Mouse (Mus musculus): Measurements from ENCODE around the gene Ext2.

Ext2 gene

DNA sequence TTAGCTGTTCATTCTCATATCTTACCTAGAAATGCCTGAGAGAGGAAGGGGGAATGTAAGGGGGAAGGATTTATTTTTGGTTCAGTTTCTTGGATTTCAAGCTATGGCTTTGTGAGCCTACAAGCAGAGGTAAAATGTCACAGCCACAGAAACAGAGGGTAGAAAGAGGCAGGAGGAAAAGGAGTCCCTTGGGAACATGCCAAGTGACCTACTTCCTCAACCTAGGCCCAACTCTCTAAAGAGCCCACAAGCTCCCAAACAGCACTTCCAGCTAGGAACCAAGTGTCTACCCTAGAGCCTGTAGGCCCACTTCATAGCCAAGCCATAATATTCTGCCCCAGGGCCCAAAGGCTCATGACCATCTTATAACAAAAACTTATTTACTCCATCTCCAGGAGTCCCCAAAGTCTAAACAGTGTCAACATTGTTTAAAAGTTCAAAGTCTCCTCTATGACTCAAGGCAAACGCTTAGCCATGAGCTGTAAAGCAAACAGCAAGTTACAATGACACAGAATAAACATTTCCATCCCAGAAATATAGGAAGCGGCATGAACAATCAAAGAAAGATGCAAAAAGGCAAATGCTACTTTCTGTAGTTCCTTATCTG, 99.1 kb downstream of the Ext2 start:
- no peak for DNase-seq

DNA sequence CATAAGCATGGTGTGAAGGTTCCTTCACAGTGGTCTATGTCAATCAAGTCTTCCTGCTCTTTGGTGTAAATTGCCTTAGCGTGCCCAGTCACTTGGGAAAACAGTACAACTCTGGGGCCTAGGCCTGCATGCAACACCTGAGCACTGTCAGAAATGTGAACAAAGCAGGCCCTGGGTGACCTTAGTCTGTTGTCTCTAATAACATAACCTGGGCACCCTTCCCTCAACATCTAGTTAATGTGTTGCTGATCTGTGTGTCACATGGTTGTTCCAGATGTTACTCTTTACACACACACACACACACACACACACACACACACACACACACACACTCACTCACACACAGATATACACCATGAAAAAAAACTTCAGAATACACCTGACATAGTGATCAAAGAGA, 101.4 kb downstream of the Ext2 start:
- DNase-seq, result no peak

DNA sequence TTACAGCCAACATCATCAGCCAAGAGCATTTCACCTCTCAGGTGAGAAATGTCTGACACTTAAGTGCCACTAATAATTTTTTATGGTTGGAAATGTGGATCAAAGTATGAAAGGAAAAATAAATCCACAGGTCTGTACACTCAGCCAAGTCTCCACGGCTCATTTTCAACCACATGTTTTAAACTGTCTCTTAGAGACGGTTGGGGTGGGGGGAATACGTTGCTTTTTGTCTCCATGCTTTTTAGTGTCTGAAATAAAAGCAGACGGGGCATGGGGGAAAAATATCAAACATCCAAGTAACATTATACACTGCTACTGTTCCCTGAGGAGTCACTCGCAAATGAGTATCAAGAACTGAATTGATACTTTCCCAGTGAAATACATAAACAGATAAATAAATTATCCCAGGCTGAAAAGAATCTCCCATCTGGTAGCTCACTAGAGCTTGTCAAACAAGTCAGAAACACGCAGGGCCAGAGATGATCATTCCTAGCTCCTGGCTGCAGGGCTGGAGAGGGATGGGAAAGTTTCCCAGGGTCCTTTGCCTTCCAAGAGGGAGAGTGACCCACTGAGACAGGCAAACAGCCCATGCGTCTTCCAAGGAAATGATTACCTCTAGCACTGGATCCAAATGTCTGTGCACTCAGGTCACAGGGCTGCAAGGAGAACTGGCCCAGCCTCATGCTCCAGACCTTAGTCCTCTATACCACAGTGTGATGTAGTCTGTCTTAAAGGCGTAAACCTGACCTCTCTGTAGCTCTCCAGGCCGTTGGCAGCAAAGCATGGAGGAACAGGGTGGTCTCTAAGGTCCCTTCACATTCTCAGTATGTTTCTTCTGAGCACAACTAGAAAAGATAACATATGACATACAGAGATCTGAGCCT, 102.3 kb downstream of the Ext2 start:
- DNase-seq, result no peak

DNA sequence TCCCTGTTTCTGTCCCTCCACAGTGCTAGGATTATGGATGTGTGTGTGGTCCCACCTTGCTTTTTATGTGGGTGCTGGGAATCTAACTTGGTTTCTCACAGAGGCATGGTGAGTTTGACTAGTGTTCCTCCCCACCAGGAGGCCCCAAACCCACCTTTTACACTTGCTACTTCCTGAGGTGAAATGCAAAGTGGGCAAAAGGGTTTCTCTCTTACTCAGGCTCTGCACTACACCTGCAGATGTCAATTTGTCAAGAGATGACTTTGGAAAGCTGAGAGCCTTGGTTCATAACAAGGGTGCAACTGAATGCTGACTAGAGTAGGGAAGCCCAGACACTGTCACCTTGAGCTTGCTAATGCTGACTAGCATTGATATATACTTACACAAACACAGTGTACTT, 109.1 kb downstream of the Ext2 start:
- DNase-seq, result no peak

DNA sequence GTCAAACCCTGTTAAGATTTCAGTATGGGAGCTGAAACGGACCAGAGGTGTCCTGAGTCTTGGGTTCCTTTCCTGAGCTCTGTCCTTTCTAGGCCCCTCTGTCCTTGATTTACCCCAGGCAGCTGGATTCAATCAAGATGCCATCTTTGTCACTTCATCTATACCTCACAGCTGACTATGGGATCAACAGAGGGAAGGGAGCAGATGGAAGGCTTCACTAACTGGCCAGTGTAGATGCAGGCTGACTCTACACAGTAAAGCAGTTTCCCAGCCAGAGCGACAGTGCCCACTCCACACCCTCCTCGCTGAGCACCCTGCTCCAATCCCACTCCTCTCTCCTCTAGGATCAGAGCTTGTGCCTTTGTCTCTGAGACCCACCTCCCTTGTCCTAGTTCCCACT, 110.9 kb downstream of the Ext2 start:
- no peak for DNase-seq

DNA sequence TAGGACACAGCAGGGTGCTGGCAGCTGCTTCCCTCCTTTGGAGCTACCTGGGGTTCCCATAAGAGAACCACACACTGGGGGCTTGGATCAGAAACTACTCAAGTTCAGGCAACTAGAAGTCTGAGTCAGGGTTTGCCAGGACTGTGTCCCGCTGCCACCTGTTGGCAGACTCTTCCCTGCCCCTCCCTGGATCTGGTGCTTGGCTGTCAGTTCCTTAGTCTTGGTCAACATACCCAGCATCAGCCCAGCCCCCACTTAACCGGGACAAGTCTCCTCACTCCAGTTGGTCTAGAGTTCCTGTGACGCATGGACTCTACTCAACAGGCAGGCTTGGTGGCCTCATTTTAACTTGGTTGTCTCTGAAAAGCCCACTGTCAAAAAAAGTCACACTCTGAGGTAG, 112.7 kb downstream of the Ext2 start:
- DNase-seq, result no peak

DNA sequence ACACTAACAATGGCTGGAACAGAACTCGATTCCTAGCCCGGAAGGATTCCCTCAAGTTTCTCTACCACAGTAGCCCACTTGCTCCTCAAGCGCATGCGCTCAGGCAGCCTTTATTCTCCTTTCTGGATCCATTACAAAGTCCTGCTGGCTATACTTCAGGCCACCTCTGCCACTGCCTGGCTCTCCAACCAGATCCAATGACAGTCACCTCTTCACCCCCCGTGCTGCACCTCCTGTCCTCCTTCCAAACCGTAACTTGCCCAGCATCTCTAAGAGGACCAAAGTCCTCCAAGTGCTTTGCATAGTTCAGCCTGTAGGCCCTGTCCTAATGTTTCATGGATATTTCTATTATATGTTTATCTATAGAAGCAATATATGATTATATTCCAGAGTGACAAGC, 113.1 kb downstream of the Ext2 start:
- DNase-seq, result no peak

DNA sequence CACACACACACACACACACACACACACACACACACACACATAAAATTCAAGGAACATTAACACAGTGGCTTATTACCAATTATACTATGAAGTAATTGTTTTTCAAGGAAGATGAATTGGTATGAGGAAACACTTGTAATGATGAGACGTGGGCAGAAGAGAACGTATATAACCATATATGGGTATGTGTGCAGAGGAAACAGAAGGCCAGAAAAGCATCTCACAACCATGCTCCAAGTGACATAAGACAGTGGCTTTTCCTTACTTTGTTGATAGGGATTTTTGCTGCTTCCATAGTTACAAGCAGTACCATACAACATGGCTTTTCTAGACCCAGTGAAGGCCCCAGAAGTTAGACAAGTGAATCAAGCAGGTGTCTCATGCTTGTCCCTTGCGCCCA, 115.5 kb downstream of the Ext2 start:
- no peak for DNase-seq

DNA sequence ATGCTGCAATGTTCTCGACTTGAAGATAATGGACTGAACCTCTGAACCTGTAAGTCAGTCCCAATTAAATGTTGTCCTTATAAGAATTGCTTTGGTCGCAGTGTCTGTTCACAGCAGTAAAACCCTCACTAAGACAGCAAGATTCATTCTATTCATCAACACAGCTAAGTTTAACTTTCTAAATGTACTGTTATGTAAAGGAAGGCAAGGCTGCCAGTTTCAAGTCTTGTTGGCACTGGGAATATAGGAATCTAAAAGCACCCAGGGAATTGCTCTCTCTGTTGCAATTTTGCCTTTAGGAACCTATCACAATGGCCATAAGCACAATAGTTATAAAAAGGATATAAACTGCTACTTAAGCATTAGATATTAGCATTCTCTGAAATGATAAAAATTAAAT, 116.0 kb downstream of the Ext2 start:
- DNase-seq, result no peak

DNA sequence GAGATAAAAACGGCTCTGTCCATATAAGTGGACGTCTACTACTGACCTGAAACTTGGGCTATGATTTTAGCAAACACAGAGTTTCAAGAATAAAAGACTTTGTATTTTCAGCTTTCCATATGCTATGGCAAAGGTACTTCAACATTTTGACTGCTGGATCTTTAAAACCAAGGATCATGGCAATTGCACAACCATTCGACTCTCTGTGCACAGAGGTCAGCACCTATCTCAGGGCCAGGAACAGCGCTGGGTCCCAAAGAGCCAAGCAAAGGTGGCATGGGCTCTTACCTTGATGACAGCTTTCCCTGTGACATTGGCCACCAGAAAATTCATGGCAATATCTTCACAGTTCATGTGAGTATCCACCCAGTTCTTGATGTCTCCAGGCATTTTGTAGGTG, 118.2 kb downstream of the Ext2 start:
- DNase-seq, result no peak

DNA sequence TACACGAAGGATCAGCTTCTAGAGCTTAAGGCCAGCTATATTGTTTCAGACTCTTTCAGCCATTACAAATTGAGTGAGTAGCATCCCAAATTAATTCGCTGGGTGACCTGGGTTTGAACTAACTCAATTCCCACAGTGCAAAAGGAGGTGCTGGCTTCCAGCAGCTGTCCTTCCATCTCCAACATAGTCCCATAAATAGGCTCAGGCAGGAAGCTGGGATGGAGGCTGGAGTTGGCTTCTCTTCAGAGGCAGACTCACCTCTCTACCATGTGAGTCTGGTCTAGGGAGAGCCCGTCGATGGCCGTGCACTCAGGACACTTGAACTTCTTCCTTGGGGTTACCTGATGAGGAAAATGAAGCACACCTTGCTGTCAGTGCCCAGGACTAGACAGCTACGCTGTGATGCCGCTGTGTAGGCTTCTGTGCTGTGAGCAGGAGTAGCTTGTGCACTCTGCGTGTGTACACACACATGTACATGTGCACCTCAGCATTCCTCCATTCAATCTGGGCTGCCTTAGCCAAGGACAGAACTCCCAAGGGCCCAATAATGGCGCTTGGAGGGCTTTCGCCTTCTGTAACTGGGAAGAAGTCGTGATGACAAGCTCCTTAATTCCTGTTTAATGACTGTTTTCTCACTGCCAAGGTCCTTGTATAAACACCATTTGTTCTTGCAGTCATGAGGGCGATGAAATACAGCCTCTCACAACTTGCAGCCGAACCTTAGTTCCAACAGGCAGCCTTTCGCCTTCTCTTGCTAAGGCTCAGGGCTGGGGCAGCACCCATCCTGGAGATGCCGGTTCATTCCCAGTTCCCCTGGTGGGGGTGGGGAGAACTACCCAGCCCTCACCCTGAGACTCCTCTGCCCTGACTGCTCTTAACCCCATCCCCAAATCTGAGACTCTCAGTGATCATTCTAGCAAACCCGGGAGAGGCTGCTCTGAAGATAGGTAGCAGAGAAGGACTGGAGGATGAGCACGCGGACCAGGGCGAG, 119.1 kb downstream of the Ext2 start:
- DNase-seq, result no peak

DNA sequence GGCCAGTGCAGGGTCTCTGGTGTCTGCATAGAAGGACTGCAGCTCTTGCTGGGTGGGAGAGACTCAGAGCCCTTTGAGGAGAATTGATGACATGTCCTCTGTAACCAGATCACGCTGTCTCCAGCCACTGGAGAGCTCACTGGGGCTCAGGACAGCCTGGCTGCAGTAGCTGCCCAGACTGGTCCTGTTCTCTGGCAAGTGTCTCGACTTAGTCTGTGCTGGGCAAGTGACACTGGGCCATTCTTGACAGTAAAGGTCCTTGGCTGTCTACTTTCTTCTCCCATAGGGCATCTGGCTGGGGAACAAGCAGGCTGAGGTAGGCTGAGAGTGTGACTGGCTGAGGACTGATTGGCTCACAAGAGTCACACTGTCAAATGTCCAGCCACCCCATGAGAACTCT, 123.0 kb downstream of the Ext2 start:
- DNase-seq, result no peak

DNA sequence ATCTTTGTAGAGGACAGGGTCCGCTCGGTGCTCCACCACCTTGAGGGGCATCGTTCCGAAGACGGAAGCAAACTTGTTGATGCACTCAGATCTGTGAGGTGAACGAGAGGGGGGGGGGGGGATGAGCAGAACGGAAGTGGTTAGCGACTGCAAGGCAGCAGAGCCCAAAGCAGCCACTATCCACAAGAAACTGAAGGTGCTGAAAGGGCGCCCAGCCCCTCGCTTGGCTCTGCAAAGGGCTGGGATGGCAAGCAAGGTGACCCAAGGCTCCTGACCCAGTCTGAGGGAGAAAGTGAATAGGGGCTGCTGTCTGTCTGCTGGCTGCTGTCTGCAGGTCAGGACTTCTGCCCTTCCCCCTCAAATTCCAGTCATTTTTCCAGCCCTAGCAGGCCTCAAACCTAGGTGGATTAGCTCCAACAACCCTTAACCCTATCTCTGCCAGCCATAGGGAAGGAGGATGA, 126.2 kb downstream of the Ext2 start:
- no peak for DNase-seq

DNA sequence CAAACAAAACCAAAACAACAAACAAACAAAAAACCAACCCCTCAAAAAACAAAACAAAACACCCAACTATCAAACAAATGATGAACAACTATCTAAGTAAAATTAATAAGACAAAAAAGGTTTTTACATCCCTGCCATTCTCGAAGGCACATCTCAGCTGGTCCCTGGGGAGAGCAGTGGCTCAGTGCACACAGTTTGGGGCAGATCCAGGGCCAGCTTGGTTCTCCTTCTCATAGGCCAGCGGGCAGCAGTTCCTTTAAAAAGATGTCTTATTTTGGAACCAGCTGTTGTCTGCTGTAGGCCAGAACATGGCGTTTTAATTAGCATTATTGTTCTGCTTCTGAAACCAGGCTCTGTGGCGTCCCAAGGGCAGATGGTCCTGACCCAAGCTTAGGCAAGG, 129.3 kb downstream of the Ext2 start:
- DNase-seq, result no peak

DNA sequence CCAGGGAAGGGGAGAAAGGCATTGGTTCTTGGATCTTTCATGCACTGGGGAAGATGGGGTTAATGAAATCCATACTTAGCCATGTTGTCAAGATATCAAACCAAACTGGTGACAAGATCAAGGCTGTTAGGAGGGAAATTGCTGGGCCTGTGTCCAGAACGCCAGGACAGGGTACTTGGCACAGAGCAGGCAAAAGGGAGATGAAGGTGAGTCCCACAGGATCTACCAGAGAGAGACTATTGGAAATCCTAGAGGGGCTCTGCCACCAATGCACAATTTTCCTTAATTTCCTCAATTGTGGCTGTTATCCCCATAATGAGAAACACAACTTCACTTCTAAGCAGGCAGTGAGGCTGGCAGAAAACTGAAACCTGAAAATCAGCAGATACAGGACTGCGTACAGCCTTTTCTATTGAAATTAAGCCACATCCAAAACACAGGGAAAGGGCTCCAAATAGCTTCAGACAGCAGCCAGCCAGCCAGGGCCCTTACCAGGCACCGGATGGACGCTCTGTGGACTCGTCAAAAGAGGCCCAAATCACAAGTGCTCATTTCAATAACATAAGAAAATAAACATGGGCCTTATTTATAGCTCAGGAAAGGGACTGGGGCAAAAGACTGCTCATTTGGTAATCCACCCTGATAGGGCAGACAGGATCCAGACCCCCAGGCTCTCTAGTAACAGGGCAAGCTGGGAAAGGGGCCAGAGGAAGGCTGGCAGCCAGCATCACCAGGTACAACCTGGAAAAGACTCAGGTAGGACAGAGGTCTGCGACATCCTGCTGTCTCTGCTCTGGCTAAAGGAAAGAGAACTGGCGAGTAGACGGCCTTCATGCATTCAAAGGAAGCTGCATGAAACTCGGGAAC, 132.1 kb downstream of the Ext2 start:
- DNase-seq, result no peak

DNA sequence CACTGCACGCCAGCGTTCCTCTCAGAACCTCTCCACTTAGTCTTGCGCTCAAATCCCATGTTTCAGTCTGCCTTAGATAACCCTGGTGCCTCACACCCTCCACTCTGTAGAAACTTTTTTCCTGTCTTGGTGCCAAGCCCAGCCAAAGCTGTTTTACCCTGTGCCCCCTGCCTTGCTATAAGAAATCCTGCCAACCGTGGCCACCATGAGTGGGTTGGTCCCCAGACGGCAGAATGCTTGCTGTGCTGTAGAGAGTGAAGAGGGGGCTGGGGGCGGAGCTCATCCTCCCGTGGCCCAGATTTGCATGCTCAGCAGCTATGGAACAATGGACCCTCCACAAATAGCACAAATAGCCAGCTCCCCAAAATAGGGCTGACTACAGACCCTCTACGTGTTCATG, 138.7 kb downstream of the Ext2 start:
- no peak for DNase-seq

DNA sequence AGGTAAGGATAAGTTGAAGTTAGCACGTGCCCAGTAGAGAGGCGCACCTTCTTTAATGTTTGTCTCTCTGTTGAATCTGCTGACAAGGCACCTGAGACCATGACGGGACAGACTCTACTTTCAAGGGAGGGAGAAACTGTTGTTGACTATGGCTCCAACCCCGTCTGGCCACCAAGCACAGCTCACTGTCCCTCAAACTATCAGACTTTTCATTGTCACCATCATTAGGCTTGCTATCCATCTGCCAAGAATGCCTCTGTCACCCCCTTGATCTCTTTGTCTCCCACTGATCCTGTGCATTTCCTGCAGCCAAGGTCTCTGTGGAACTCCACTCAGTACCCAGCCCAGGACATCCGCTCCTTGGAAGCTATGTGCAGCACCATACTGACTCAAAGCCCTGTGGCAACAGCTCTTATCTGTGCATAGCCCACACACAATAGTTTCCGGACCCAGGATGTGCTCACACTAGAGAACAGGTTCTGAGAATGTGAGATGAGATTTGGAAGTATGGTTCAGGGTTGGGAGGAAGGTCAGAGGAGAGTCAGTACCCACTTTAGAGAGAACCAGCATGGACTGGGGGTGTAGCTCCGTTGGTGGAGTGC, 139.7 kb downstream of the Ext2 start:
- no peak for DNase-seq

DNA sequence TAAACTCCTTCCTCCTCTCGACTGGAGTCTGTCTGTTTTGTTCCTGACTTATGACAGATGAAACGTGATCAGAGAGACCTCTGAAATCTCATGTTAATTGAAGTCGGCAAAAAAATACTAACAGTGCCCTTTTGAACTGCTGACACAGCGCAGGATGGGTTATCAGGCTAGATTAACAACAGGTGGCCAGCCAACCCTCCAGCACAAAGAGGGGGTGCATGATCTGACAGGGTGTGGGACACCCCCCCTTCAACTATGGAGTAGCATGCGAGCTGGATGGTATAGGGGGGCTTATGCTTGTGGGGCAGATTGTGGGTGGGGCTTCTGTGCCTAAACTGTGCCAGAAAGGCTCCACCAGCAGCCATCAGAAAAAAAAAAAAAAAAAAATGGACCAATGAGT, 141.0 kb downstream of the Ext2 start:
- no peak for DNase-seq

DNA sequence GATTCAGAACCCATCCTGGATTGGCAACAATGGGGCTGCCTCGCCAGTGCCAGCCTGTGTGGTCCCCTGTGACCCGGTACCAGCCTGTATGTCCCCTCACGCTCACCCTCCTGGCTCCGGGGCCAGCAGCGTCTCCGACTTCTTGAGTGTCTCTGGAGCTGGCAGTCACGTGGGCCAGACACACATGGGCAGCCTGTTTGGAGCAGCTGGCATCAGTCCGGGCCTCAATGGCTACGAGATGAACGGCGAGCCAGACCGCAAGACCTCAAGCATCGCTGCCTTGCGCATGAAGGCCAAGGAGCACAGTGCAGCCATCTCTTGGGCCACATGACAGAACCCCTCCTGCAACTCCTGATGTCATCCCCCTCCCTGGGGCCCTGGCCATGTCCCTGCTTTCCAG, 145.1 kb downstream of the Ext2 start:
- no peak for DNase-seq

DNA sequence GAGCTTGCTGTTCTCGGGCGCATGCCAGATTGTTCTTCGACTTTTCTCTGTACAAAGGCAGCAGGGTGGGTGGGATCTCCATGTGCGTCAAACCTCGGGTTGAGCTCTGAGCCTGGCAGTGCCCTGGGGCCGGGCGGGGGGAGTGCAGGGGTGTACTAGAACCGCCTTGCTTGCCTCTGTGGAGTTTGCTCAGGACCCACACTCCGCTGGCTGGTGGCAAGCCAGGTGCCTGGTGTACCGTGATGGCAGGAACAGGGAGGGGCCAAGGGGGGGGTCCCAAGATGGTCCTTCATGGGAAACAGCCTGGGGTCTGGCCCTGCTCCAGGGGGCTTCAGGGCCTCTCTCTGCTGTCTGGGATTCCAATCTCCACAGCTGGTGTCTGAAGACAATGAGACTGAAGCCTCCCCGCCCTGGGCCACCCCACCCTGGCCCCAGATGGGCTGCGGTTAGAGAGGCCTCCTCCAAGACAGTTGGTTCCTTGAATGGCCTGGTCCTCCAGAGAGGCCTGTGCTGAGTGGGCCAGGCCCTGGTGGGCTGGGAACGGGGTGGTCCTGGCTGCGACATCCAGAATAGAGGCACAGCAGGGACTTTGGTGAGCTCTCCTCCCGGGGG, 150.7 kb downstream of the Ext2 start:
- DNase-seq, result no peak

DNA sequence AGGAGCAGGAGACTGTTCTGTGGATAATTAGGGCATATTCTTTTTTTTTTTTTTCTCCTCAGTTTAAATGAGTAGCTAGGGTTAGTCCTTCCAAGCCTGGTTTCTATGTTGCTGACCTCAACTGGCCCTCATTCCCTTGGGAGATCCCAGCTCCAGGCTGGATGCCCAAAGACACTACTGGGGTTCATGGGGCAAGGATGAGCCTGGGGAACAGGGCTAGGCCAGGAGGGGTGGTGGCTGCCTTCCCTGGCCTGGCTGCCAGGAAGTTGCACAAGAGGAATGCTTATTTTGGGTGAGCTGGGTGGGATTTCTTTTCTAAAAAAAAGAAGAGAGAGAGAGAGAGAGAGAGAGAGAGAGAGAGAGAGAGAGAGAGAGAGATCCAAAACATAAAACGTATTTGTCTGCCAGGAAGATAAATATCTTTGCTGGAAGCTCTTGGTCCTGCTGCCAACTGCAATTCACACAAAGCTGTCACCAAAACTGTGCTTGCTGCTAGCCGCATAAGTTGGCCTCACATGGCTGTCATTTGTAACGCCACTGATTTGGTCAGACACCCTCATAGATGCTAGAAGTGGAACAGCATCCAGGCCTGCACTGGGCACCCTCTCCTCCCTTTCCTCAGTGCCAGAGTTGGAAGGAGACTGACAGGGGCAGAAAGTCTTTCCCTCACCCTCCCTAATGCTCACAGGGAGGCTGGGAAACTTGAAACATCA, 156.1 kb downstream of the Ext2 start:
- no peak for DNase-seq

Data from right cerebral cortex, postnatal 4 days (tissue).